Mouse (Mus musculus) erythroblast, embryonic 14.5 days (primary cell): ENCODE data around the gene Rbm46. TPM values are rescaled to one million over a fixed set of nuclear protein-coding genes. Genes with fewer than 3 reads are reported as not detected.

Source experiments
- H3K27me3 ChIP-seq: 2 replicates; pipeline ENCODE4 v1.6.1; 2012; ENCODE audit warnings: inconsistent platforms; ENCODE audit not compliant: control insufficient read depth
- H3K36me3 ChIP-seq: 2 replicates; pipeline ENCODE4 v1.6.1; 2012; ENCODE audit warnings: mild to moderate bottlenecking, inconsistent platforms; ENCODE audit not compliant: control insufficient read depth
- H3K4me1 ChIP-seq: 2 replicates; pipeline ENCODE4 v1.6.1; 2012; ENCODE audit warnings: inconsistent platforms; ENCODE audit not compliant: control insufficient read depth
- H3K4me3 ChIP-seq: replicated peaks from 2 replicates; pipeline ENCODE3; 2012; ENCODE audit warnings: moderate library complexity, mild to moderate bottlenecking, inconsistent platforms
- H3K9me3 ChIP-seq: 2 replicates; pipeline ENCODE4 v1.6.1; 2012; ENCODE audit warnings: low read length, inconsistent platforms, mixed read lengths; ENCODE audit not compliant: control insufficient read depth
- GATA1 ChIP-seq: IDR thresholded peaks from 2 replicates; pipeline ENCODE4 v1.6.1; 2012; ENCODE audit warnings: low read length, inconsistent platforms, mixed read lengths
- TAL1 ChIP-seq: IDR thresholded peaks from 3 replicates; pipeline ENCODE4 v1.6.1; 2012; ENCODE audit warnings: low read length, inconsistent platforms, mixed read lengths
- polyA plus RNA-seq: library from polyadenylated mRNA; stranded (reverse); fragments of >175 nt; gene quantifications from 2 replicates; pipeline ENCODE4 v1.2.3, GENCODE M21; 2012

Gene Rbm46
- polyA plus RNA-seq, 1 experiment: not detected

DNA sequence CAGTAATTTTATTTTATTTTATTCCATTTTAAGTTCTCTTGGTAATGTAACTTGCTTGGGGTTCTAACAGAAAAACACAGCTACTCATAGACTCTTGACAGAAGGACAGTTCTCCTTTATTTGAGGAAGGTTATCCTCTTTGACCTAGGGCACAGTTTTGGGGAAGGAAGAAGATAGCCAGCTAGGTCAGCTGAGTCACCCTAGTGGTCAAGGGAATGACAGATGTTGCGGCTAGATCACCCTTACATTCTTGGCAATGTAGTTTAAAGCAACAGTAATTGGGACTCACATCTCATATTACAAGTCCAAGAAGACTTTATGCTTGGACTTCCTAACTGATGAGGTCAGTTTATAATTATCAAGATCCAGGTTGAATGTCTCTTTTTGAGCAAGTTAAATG is 82.6 kb downstream of the Rbm46 start:
- Histone ChIP-seq H3K27me3 (no peaks in the 10 kb centered on the region), H3K4me3 (no peak overlapping the region), H3K36me3 (no peaks in the 10 kb centered on the region), H3K4me1 (no peaks in the 10 kb centered on the region), H3K9me3 (no peaks in the 10 kb centered on the region)
- TF ChIP-seq TAL1 (no peak), GATA1 (no peak)

DNA sequence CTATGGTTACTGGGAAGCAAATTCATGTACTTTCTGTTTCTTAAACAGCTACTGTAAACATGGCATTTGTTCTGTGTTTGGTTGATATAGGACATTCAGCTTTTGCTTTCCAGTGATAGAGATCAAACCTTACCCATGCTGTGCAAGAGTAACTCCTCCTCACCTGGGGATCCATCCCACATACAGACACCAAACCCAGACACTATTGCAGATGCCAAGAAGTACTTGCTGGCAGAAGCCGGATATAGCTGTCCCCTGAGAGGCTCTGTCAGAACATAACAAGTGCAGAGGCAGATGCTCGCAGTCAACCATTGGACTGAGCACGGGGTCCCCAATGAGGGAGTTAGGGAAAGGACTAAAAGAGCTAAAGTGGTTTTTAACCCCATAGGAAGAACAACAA is 84.6 kb downstream of the Rbm46 start:
- Histone ChIP-seq H3K4me1 (no peaks in the 10 kb centered on the region), H3K27me3 (no peaks in the 10 kb centered on the region), H3K36me3 (no peaks in the 10 kb centered on the region), H3K4me3 (no peak overlapping the region), H3K9me3 (no peaks in the 10 kb centered on the region)
- no peak for TF ChIP-seq GATA1
- TF ChIP-seq TAL1: no peak

Other genes with a start within 250 kb of the Rbm46 start
- gene Lrat, start 27.5 kb upstream of the Rbm46 start, polyA plus RNA-seq: not detected in 2 replicates
- gene Fgg, start 131.2 kb upstream of the Rbm46 start, polyA plus RNA-seq: 0.06 TPM in 1 of 2 replicates, not detected in the other
- gene Fga, start 149.6 kb upstream of the Rbm46 start, polyA plus RNA-seq: 0.16 and 0.37 TPM in 2 replicates
- gene Fgb, start 173.4 kb upstream of the Rbm46 start, polyA plus RNA-seq: 0.03 and 0.04 TPM in 2 replicates
- gene Plrg1, start 179.0 kb upstream of the Rbm46 start, polyA plus RNA-seq: 0.37 and 0.80 TPM in 2 replicates